Mouse (Mus musculus) lung, postnatal 0 days (tissue): ENCODE data around the gene Catsperd.

Source experiments
- CTCF ChIP-seq: IDR thresholded peaks from 2 replicates; pipeline ENCODE4 v1.5.1; 2016; ENCODE audit warnings: antibody characterized with exemption, mild to moderate bottlenecking
- EP300 ChIP-seq: IDR thresholded peaks from 2 replicates; pipeline ENCODE4 v1.6.1; 2016; ENCODE audit warnings: antibody characterized with exemption, mild to moderate bottlenecking, control low read depth

- peak; percentile 84 for TF ChIP-seq CTCF
- TF ChIP-seq EP300: no peak; the same call in 1 of the 2 replicates
These were observed 18.3 kb upstream of the Catsperd start, which contains the start of gene 2410015M20Rik for GRCm38 (mm10) chr17:56609452-56610171.
